Mouse (Mus musculus): ENCODE measurements around the gene Il17f. TPM values are rescaled to one million over a fixed set of nuclear protein-coding genes. Genes with fewer than 3 reads are reported as not detected.
"Not testable (repeated sequence)": the region's sequence is repeated elsewhere in the genome, so short reads cannot be mapped to it uniquely, and the experiment has no call there.

Il17f gene
- polyA plus RNA-seq, 1 experiment from 2014 or later = not detected

- in situ Hi-C loops (cut with MboI; ENCODE audit: low pct_unique_long_range_greater_than_20kb) = no loop called here
- ATAC-seq (no peak), DNase-seq (ENCODE audit: low read depth, low spot score) (no peak)
- POLR2A ChIA-PET = interaction anchor here (1.3 kb wide), 1 partner anchor 11 kb away, joined by 3 read pairs; no protein-coding TSS in a partner anchor
- no peaks in the 10 kb centered on the region for H3K27me3 ChIP-seq
- TF ChIP-seq CTCF (IDR thresholded peaks at IDR 0.05) = no peak
- CTCF ChIA-PET = interaction anchor here (1.2 to 1.5 kb wide), 2 partner anchors 13 to 103 kb away, joined by 3 read pairs; no protein-coding TSS in a partner anchor
These were observed 2.0 kb downstream of the Il17f start for GRCm38 (mm10) chr1:20788419-20788818.

GRCm38 (mm10) chr1:20787046-20787445, 3.4 kb downstream of the Il17f start:
- no peak for TF ChIP-seq CTCF (IDR thresholded peaks at IDR 0.05)
- in situ Hi-C loops (cut with MboI; ENCODE audit: low pct_unique_long_range_greater_than_20kb) = no loop called here
- POLR2A ChIA-PET = no interaction called here
- CTCF ChIA-PET = no interaction called here
- no peak for ATAC-seq
- DNase-seq (ENCODE audit: low read depth, low spot score) = no peak
- H3K27me3 ChIP-seq = no peaks in the 10 kb centered on the region

DNA sequence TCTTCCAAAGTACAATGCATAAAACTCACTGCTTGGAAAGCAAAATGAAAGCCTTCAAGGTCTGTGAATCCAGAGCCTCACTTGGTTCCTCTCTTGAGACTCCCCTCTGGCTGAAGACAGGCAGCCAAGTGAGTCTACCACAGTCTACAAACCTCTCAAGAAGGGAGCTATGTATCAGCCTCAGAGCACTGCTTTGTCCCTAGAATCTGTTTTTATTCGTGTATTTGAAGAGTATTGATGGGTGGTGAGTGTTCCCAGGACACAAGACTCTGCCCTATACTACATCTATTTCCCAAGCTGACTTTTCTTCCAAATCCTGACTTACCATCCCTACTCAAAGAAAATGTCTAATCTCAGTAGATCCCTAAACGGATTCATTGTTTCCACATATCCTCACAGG, 12.1 kb downstream of the Il17f start:
- ChIA-PET CTCF (no interaction called here), POLR2A (no interaction called here)
- in situ Hi-C loops (cut with MboI; ENCODE audit: low pct_unique_long_range_greater_than_20kb) = no loop called here
- TF ChIP-seq CTCF (IDR thresholded peaks at IDR 0.05) = no peak
- DNase-seq (ENCODE audit: low read depth, low spot score) = no peak
- H3K27me3 ChIP-seq = no peaks in the 10 kb centered on the region
- no peak for ATAC-seq

- H3K27me3 ChIP-seq; ATAC-seq; in situ Hi-C loops (cut with MboI; ENCODE audit: low pct_unique_long_range_greater_than_20kb); POLR2A ChIA-PET; CTCF ChIA-PET; DNase-seq (ENCODE audit: low read depth, low spot score): not testable (repeated sequence)
These were observed 16.2 kb downstream of the Il17f start for GRCm38 (mm10) chr1:20774026-20774730.

GRCm38 (mm10) chr1:20766526-20766925, 23.9 kb downstream of the Il17f start:
- DNase-seq (ENCODE audit: low read depth, low spot score) = no peak
- ChIA-PET CTCF (no interaction called here), POLR2A (no interaction called here)
- no peak for TF ChIP-seq CTCF (IDR thresholded peaks at IDR 0.05)
- no peak for ATAC-seq
- no peaks in the 10 kb centered on the region for H3K27me3 ChIP-seq
- in situ Hi-C loops (cut with MboI; ENCODE audit: low pct_unique_long_range_greater_than_20kb) = no loop called here

GRCm38 (mm10) chr1:20761411-20761810, 29.0 kb downstream of the Il17f start:
- TF ChIP-seq CTCF (IDR thresholded peaks at IDR 0.05) = no peak
- ATAC-seq (no peak), DNase-seq (ENCODE audit: low read depth, low spot score) (no peak)
- in situ Hi-C loops (cut with MboI; ENCODE audit: low pct_unique_long_range_greater_than_20kb) = no loop called here
- ChIA-PET CTCF (no interaction called here), POLR2A (no interaction called here)
- no peaks in the 10 kb centered on the region for H3K27me3 ChIP-seq

- H3K27me3 ChIP-seq = no peaks in the 10 kb centered on the region
- TF ChIP-seq CTCF (IDR thresholded peaks at IDR 0.05) = no peak
- CTCF ChIA-PET = no interaction called here
- ATAC-seq = no peak
- POLR2A ChIA-PET = no interaction called here
- in situ Hi-C loops (cut with MboI; ENCODE audit: low pct_unique_long_range_greater_than_20kb) = no loop called here
- no peak for DNase-seq (ENCODE audit: low read depth, low spot score)
These were observed 30.1 kb downstream of the Il17f start for GRCm38 (mm10) chr1:20760331-20760730.

DNA sequence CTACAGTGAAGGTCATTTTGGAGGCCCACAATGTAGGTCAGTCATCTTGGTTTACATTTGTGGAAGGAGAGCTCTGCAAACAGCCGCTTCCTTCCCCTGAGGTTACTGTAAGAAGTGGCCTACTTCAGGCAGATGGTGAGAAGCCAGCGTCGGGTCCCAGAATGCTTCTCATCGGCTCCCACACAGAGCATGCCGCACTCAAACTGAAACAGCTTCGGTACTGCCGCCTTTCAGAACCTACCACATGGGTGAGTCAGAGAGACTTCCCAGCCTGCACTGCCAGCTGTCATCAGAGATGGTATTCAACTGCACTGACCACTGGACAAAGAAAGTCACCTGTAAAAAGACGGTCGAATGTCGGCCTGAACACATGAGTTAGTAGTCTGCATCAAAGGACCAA, 30.6 kb downstream of the Il17f start:
- no peaks in the 10 kb centered on the region for H3K27me3 ChIP-seq

DNA sequence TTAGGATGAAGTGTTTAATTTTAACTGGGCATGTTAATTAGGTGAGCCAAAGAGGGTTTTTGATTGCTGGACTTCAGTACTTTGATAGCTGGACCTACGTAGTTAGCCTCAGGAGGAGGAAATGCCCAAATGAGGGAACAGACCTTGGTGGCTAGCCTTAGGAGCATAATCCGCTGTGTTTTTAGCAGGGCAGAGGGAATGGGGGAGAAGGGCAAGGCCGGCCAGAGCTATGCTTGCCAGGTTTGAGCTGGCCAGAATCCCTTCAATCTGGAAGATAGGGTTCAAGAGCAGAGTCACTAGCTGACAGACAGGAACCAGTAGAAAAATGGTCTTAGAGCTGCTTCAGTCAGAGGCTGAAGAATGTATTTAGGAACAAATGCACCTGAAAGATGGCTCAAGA, 32.8 kb downstream of the Il17f start:
- in situ Hi-C loops (cut with MboI; ENCODE audit: low pct_unique_long_range_greater_than_20kb) = no loop called here
- POLR2A ChIA-PET = interaction anchor here (1.0 kb wide), 1 partner anchor 99 kb away, joined by 4 read pairs; no protein-coding TSS in a partner anchor
- CTCF ChIA-PET = no interaction called here

More for the DNA sequence above, 30.6 kb downstream of the Il17f start:
- ATAC-seq (no peak), DNase-seq (ENCODE audit: low read depth, low spot score) (no peak)
- POLR2A ChIA-PET = no interaction called here
- CTCF ChIA-PET = no interaction called here
- no peak for TF ChIP-seq CTCF (IDR thresholded peaks at IDR 0.05)
- in situ Hi-C loops (cut with MboI; ENCODE audit: low pct_unique_long_range_greater_than_20kb) = no loop called here

DNA sequence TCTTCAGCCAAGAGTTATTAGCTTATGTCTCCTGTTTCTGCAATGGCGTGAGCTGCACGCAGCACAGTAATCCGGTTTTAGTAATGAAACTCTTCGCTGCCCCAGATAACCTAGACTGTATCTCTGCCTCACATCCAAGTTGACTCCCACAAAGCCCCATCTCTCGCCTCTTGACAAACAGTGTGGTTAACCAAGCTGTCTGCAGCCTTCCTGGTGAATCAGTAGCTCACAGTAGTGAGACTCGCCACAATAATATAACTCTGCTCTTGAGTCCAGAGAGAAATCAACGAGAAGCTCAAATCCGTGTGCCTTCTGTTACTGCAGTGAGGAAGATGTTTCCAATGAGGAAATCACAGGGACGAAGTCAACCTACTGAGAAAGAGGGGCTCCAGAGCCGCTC, 36.0 kb downstream of the Il17f start:
- ATAC-seq (no peak), DNase-seq (ENCODE audit: low read depth, low spot score) (no peak)
- no peaks in the 10 kb centered on the region for H3K27me3 ChIP-seq
- in situ Hi-C loops (cut with MboI; ENCODE audit: low pct_unique_long_range_greater_than_20kb) = loop anchor here (5.0 kb wide), 1 partner anchor 142 kb away; no protein-coding TSS in a partner anchor
- ChIA-PET CTCF (interaction anchor here (0.8 to 1.7 kb wide), 4 partner anchors 10 to 54 kb away, joined by 3 to 5 read pairs (median 3); no protein-coding TSS in a partner anchor), POLR2A (no interaction called here)
- TF ChIP-seq CTCF (IDR thresholded peaks at IDR 0.05) = no peak

More for the DNA sequence above, 32.8 kb downstream of the Il17f start:
- no peak for DNase-seq (ENCODE audit: low read depth, low spot score)
- ATAC-seq = no peak
- H3K27me3 ChIP-seq = no peaks in the 10 kb centered on the region
- no peak for TF ChIP-seq CTCF (IDR thresholded peaks at IDR 0.05)

DNA sequence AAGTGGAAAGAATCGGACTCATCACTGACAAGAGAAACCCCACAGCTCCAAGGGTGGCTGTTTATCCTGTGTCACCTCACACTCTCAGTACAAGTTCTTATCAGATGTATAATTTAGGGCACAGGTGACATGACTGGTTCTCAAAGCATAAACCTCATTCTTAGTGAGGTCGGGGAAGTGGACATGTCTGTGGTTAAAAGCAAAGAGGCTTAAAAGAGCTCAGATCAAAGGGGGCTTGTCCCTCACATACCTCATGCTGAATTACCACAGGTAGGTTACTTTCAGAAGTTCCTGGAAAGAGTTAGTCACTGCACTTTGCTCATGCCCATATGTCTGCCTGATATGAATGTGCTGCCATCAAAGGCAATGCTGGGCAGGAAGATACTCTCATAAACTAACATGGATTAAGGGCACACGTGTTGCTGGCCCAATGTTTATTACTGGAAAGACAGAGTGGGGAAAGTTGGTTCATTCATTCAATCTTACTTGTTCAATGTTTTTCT, 49.9 kb downstream of the Il17f start:
- DNase-seq (ENCODE audit: low read depth, low spot score) (no peak), ATAC-seq (no peak)
- no peak for TF ChIP-seq CTCF (IDR thresholded peaks at IDR 0.05)
- POLR2A ChIA-PET = no interaction called here
- no peaks in the 10 kb centered on the region for H3K27me3 ChIP-seq
- in situ Hi-C loops (cut with MboI; ENCODE audit: low pct_unique_long_range_greater_than_20kb) = no loop called here
- CTCF ChIA-PET = interaction anchor here (1.2 to 3.5 kb wide), 5 partner anchors 14 to 130 kb away, joined by 3 to 18 read pairs (median 4); no protein-coding TSS in a partner anchor

Data from Patski (cell line).